Mouse (Mus musculus): Measurements from ENCODE around the gene Tfpt. TPM values are rescaled to one million over a fixed set of nuclear protein-coding genes. Genes with fewer than 3 reads are reported as not detected.

Tfpt gene
- polyA plus RNA-seq, 1 experiment from 2014 or later: 31.0 TPM

DNA sequence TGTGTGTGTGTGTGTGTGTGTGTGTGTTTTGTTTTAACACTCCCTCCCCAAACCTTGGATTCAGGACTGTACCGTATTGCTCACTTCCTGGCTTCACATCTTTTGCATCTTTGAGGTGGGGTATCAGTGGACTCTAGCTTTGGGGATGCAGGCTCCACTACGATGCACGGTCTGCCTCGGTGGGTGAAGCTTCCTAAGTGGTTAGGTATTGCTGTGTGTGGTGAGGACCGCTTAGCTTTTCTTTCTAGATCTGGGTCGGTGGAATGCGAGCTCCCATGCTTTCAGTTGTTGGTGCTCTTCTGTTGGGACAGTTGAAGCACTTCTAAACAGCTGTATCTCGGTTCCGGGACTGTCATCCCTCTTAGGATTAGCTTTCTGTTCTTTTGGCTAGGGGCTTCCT lies 16.5 kb upstream of the Tfpt start:
- 28% methylated on average over 9 of the region's 9 CpGs for WGBS
- no peaks in the 10 kb centered on the region for H3K27me3 ChIP-seq (replicated peaks; ENCODE audit: low read depth, poor library complexity, severe bottlenecking)
- no peak for DNase-seq (ENCODE audit: low spot score)
- no peaks in the 10 kb centered on the region for H3K9me3 ChIP-seq
- H3K4me1 ChIP-seq: peaks cover 38% of the 10 kb centered on the region
- peak overlapping the region; percentile 97 for H3K27ac ChIP-seq (replicated peaks)
- peaks cover 61% of the 10 kb centered on the region for H3K36me3 ChIP-seq (replicated peaks)
- H3K4me3 ChIP-seq: peak overlapping the region; percentile 98

GRCm38 (mm10) chr7:3645488-3646025 lies 15.8 kb upstream of the Tfpt start:
- Histone ChIP-seq H3K4me1 (peaks cover 38% of the 10 kb centered on the region), H3K9me3 (no peaks in the 10 kb centered on the region), H3K27ac (replicated peaks) (peak overlapping the region; percentile 97), H3K4me3 (peak overlapping the region; percentile 98), H3K36me3 (replicated peaks) (peaks cover 61% of the 10 kb centered on the region), H3K27me3 (replicated peaks; ENCODE audit: low read depth, poor library complexity, severe bottlenecking) (no peaks in the 10 kb centered on the region)
- WGBS: under 1% methylated on average over 56 of the region's 58 CpGs
- DNase-seq (ENCODE audit: low spot score): no peak

GRCm38 (mm10) chr7:3644672-3645487 lies 15.2 kb upstream of the Tfpt start, which contains the start of gene Cnot3:
TSS of gene Cnot3 (plus strand) at chr7:3645268.
- peaks cover 38% of the 10 kb centered on the region for H3K4me1 ChIP-seq
- H3K9me3 ChIP-seq: no peaks in the 10 kb centered on the region
- peak; percentile 98 for DNase-seq (ENCODE audit: low spot score)
- peaks cover 61% of the 10 kb centered on the region for H3K36me3 ChIP-seq (replicated peaks)
- peak within 1 kb of the TSS; percentile 98 for H3K4me3 ChIP-seq
- under 1% methylated on average over 58 of the region's 58 CpGs for WGBS
- peak within 1 kb of the TSS; percentile 97 for H3K27ac ChIP-seq (replicated peaks)
- no peaks in the 10 kb centered on the region for H3K27me3 ChIP-seq (replicated peaks; ENCODE audit: low read depth, poor library complexity, severe bottlenecking)

GRCm38 (mm10) chr7:3644348-3644671 lies 14.6 kb upstream of the Tfpt start:
- Histone ChIP-seq H3K9me3 (no peaks in the 10 kb centered on the region), H3K27me3 (replicated peaks; ENCODE audit: low read depth, poor library complexity, severe bottlenecking) (no peaks in the 10 kb centered on the region), H3K36me3 (replicated peaks) (peaks cover 61% of the 10 kb centered on the region), H3K4me1 (peaks cover 38% of the 10 kb centered on the region), H3K27ac (replicated peaks) (peak overlapping the region; percentile 26; the same call in 1 of the 2 replicates), H3K4me3 (peak overlapping the region; percentile 98)
- 1% methylated on average over 11 of the region's 11 CpGs for WGBS
- DNase-seq (ENCODE audit: low spot score): no peak

DNA sequence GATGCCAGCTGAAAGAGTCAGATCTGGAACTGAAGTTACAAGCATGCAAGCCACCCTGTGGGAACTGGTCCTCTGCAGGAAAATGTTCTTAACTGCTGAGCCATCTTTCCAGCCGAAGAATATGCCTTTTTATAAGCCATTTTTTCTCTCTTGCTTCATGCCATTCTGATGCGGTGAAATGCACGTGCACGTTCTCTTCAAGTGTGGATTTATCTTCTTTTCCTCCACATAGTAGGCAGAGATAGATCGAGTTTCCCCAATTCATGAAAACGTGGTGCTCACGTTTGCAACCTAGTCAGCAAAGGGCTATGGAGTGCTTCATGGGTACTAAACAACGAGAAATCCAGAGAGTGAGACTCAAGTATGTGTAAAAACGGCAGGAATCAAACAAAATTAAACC lies 14.1 kb upstream of the Tfpt start:
- Histone ChIP-seq H3K27me3 (replicated peaks; ENCODE audit: low read depth, poor library complexity, severe bottlenecking) (no peaks in the 10 kb centered on the region), H3K4me3 (peak overlapping the region; percentile 98), H3K4me1 (peaks cover 37% of the 10 kb centered on the region), H3K27ac (replicated peaks) (0 out of 2 replicates have a peak overlapping the region, but pooled peaks have one; percentile 26), H3K36me3 (replicated peaks) (peaks cover 61% of the 10 kb centered on the region), H3K9me3 (no peaks in the 10 kb centered on the region)
- 24% methylated on average over 9 of the region's 9 CpGs for WGBS
- DNase-seq (ENCODE audit: low spot score): no peak

GRCm38 (mm10) chr7:3643412-3643811 lies 13.7 kb upstream of the Tfpt start:
- Histone ChIP-seq H3K27me3 (replicated peaks; ENCODE audit: low read depth, poor library complexity, severe bottlenecking) (no peaks in the 10 kb centered on the region), H3K4me1 (peaks cover 32% of the 10 kb centered on the region), H3K27ac (replicated peaks) (no peak overlapping the region), H3K9me3 (no peaks in the 10 kb centered on the region), H3K36me3 (replicated peaks) (peaks cover 61% of the 10 kb centered on the region), H3K4me3 (peak overlapping the region; percentile 98; the same call in 1 of the 2 replicates)
- no peak for DNase-seq (ENCODE audit: low spot score)
- WGBS: 75% methylated on average over 5 of the region's 5 CpGs

GRCm38 (mm10) chr7:3630478-3630815 lies 718 bp upstream of the Tfpt start:
- no peak for DNase-seq (ENCODE audit: low spot score)
- Histone ChIP-seq H3K9me3 (no peaks in the 10 kb centered on the region), H3K27me3 (replicated peaks; ENCODE audit: low read depth, poor library complexity, severe bottlenecking) (no peaks in the 10 kb centered on the region), H3K27ac (replicated peaks) (peak overlapping the region; percentile 87; the same call in 1 of the 2 replicates), H3K36me3 (replicated peaks) (peaks cover 58% of the 10 kb centered on the region), H3K4me3 (peak overlapping the region; percentile 74), H3K4me1 (peaks cover 19% of the 10 kb centered on the region)
- 64% methylated on average over 3 of the region's 3 CpGs for WGBS

DNA sequence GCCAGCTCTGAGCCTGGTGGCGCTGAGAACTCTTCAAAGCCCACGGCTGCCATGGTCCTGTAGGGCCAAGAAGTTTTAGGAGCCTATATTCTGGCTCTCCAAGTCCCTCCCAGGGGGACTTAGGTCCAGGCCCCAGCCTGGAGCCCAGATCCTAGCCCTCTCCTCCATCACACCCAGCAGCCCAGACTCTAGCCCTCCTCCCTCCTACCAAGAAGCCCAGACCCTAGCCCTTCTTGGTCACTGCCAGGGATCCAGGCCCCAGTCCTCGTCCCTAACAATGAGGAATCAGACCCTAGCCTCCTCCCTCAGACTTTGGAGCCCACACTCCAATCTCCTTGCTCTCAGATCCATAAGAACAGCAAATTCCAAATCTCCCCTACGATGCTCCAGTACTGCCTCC lies 699 bp downstream of the Tfpt start:
- Histone ChIP-seq H3K9me3 (no peaks in the 10 kb centered on the region), H3K4me1 (peaks cover 19% of the 10 kb centered on the region), H3K27ac (replicated peaks) (peak overlapping the region; percentile 87), H3K36me3 (replicated peaks) (peaks cover 58% of the 10 kb centered on the region), H3K4me3 (peak overlapping the region; percentile 74), H3K27me3 (replicated peaks; ENCODE audit: low read depth, poor library complexity, severe bottlenecking) (no peaks in the 10 kb centered on the region)
- 32% methylated on average over 4 of the region's 4 CpGs for WGBS
- no peak for DNase-seq (ENCODE audit: low spot score)

DNA sequence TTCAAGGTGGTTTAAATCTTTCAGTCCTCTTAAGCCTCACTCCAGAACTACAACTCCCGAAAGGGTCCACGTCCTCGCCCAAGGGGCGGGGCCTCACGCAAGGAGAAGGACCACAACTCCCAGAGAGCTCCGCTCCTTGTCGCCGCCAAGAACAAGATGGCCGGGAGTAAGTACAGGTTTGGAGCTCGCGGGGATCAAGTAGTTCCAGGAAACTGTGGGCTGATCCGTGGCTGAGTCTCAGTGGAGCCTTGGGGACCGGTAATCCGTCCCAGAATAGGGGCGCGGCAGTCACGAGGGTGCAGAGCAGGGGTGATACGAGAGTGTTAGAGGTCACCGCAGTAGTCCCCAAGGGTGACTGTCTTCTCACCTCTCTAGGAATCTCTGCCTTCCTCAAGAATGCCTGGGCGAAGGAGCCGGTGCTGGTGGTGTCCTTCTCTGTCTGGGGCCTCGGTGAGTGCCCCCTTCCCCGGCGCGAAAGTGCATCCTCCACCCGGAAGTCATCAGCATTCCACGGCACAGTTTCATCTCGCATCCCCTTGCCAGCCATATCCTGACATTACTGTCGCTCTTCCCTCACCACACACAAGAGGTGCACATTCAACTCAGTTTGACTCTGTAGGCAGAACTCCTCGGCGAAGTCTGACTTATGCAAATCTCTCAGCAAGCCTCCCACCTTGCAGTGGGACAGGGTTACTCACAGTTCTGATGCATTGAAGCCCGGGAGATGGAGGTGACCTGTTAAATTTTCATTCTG lies 12.3 kb downstream of the Tfpt start, which contains the start of gene Ndufa3:
Ndufa3 (plus strand) TSS at position 132 of the 754 bp plus-strand sequence.
- Histone ChIP-seq H3K4me3 (peak within 1 kb of the TSS; percentile 86), H3K36me3 (replicated peaks) (peaks cover 38% of the 10 kb centered on the region), H3K9me3 (no peaks in the 10 kb centered on the region), H3K4me1 (peaks cover 6% of the 10 kb centered on the region), H3K27ac (replicated peaks) (peak within 1 kb of the TSS; percentile 84), H3K27me3 (replicated peaks; ENCODE audit: low read depth, poor library complexity, severe bottlenecking) (no peaks in the 10 kb centered on the region)
- WGBS: 2% methylated on average over 32 of the region's 32 CpGs
- DNase-seq (ENCODE audit: low spot score): peak; percentile 89

- no peaks in the 10 kb centered on the region for H3K9me3 ChIP-seq
- peaks cover 6% of the 10 kb centered on the region for H3K4me1 ChIP-seq
- H3K27me3 ChIP-seq (replicated peaks; ENCODE audit: low read depth, poor library complexity, severe bottlenecking): no peaks in the 10 kb centered on the region
- DNase-seq (ENCODE audit: low spot score): no peak
- peaks cover 31% of the 10 kb centered on the region for H3K36me3 ChIP-seq (replicated peaks)
- H3K4me3 ChIP-seq: peak overlapping the region; percentile 86
- H3K27ac ChIP-seq (replicated peaks): no peak overlapping the region
- 43% methylated on average over 6 of the region's 6 CpGs for WGBS
Observed at GRCm38 (mm10) chr7:3616389-3617241, 13.1 kb downstream of the Tfpt start.

DNA sequence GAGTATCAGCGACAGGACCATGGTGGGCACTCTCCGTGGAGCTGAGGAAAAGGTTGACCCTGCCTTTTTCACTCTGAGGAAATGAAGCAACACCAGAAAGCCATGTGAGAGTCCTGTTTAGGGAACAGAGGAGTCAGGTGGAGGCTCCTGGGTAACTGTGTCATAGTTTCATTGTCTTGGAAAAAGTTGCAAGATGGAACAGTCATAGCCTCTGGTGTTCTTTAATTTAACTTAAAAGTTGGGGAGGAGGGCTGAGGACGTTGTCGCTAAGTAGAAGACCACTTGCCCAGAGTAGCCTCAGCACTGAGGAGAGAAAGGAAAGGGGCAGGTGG lies 13.7 kb downstream of the Tfpt start, which contains the start of gene Oscar:
Oscar (minus strand) TSS at position 101 of the 332 bp plus-strand sequence.
- DNase-seq (ENCODE audit: low spot score): no peak
- Histone ChIP-seq H3K36me3 (replicated peaks) (peaks cover 25% of the 10 kb centered on the region), H3K4me3 (peak within 1 kb of the TSS; percentile 86), H3K9me3 (no peaks in the 10 kb centered on the region), H3K27ac (replicated peaks) (no peak within 1 kb of the TSS), H3K4me1 (peaks cover 6% of the 10 kb centered on the region), H3K27me3 (replicated peaks; ENCODE audit: low read depth, poor library complexity, severe bottlenecking) (no peaks in the 10 kb centered on the region)
- WGBS: 82% methylated on average over 4 of the region's 4 CpGs

DNA sequence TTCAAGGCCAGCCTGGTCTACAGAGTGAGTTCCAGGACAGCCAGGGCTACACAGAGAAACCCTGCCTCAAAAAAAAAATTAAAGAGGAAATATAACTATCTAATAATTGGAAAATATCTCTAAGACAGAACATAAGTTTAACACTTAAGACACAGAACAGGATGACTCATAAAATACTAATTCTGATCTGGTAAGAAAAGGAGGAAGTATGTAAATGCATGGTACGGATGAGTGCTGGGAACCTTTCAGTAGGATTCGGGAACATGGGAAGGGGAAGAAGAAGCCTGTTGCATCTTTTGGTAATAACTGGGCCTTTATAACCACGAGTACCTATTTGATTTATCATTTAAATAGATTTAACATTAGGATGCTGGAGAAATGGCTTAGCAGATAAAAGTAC lies 15.7 kb downstream of the Tfpt start:
- peaks cover 5% of the 10 kb centered on the region for H3K36me3 ChIP-seq (replicated peaks)
- 79% methylated on average over 3 of the region's 3 CpGs for WGBS
- no peaks in the 10 kb centered on the region for H3K9me3 ChIP-seq
- DNase-seq (ENCODE audit: low spot score): no peak
- no peaks in the 10 kb centered on the region for H3K27me3 ChIP-seq (replicated peaks; ENCODE audit: low read depth, poor library complexity, severe bottlenecking)
- no peak overlapping the region for H3K27ac ChIP-seq (replicated peaks)
- H3K4me3 ChIP-seq: no peak overlapping the region
- peaks cover 6% of the 10 kb centered on the region for H3K4me1 ChIP-seq
